Mouse (Mus musculus) liver, embryonic 12.5 days (tissue): ENCODE results near the gene Cmss1. TPM values are rescaled to one million over a fixed set of nuclear protein-coding genes. Genes with fewer than 3 reads are reported as not detected.

Experiments
- ATAC-seq: fragments of 200-750 bp; cut with Nextera tagmentation; 2 replicates; pipeline ENCODE4 v1.8.0; 2017; ENCODE audit warnings: moderate number of reproducible peaks, mild to moderate bottlenecking, moderate library complexity
- H3K27ac ChIP-seq: fragments of 300-500 bp; sonication (generic); 2 replicates; pipeline ENCODE4 v1.5.1; 2016; ENCODE audit warnings: mild to moderate bottlenecking
- H3K27me3 ChIP-seq: fragments of 300-500 bp; sonication (generic); replicated peaks from 2 replicates; pipeline ENCODE4 v1.6.1; 2016; ENCODE audit warnings: mild to moderate bottlenecking, moderate library complexity
- H3K36me3 ChIP-seq: fragments of 300-500 bp; sonication (generic); 2 replicates; pipeline ENCODE4 v1.6.1; 2016; ENCODE audit warnings: mild to moderate bottlenecking, moderate library complexity
- H3K4me1 ChIP-seq: fragments of 300-500 bp; sonication (generic); 2 replicates; pipeline ENCODE4 v1.6.1; 2016
- H3K4me2 ChIP-seq: fragments of 300-500 bp; sonication (generic); 2 replicates; pipeline ENCODE4 v1.6.1; 2016; ENCODE audit warnings: mild to moderate bottlenecking, moderate library complexity
- H3K4me3 ChIP-seq: fragments of 300-500 bp; sonication (generic); 2 replicates; pipeline ENCODE4 v1.5.1; 2016; ENCODE audit warnings: mild to moderate bottlenecking, moderate library complexity
- H3K9ac ChIP-seq: fragments of 300-500 bp; sonication (generic); 2 replicates; pipeline ENCODE4 v1.6.1; 2016; ENCODE audit warnings: mild to moderate bottlenecking, moderate library complexity
- H3K9me3 ChIP-seq: fragments of 300-500 bp; sonication (generic); replicated peaks from 2 replicates; pipeline ENCODE4 v1.6.1; 2016; ENCODE audit warnings: mild to moderate bottlenecking, moderate library complexity
- whole genome bisulfite sequencing: fragments of 180-500 bp; shearing (Covaris S2); methylation state at CpG from one replicate; pipeline ENCODE4 v1.1.7; 2016; ENCODE audit not compliant: insufficient replicate concordance; 5-methylcytosine and 5-hydroxymethylcytosine counted together
- polyA plus RNA-seq: library from polyadenylated mRNA; unstranded; fragments of >200 nt; fragmentation: Nextera tagmentation; extraction: Ambion mirVana; gene quantifications from 2 replicates; pipeline ENCODE4 v1.2.1, GENCODE M21; 2016

Cmss1 gene
- polyA plus RNA-seq, 1 experiment from 2014 or later, result 47.6 TPM

- 70% methylated on average over 1 of the region's 1 CpGs for WGBS
- no peaks in the 10 kb centered on the region for H3K9me3 ChIP-seq
- no peak for ATAC-seq
Observed at GRCm38 (mm10) chr16:57508351-57508750, 98.3 kb downstream of the Cmss1 start.

DNA sequence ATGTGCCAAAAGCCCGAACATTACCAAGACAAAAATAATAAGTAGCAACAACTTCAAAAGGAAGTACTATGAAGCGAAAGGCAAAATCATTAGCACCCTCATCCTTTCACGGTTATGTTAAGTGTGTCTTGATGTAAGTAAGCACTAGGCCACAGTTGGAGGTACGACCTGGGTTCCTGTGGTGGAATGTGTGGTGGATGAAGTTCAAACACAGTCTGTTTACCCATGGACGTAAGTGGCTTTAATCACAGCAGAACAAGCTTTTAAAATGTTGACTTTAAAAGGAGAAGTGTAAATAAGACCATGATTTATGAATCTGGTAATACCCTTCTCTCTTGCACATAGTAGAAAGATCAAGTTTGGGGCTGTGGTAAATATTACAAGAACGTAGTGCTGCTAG is 100.5 kb downstream of the Cmss1 start:
- H3K9me3 ChIP-seq, result no peaks in the 10 kb centered on the region
- 75% methylated on average over 6 of the region's 6 CpGs for WGBS
- no peak overlapping the region for H3K27ac ChIP-seq
- H3K27me3 ChIP-seq, result no peaks in the 10 kb centered on the region
- no peak overlapping the region for H3K4me2 ChIP-seq
- H3K36me3 ChIP-seq, result no peaks in the 10 kb centered on the region
- ATAC-seq, result no peak
- H3K4me1 ChIP-seq, result no peaks in the 10 kb centered on the region
- H3K4me3 ChIP-seq, result no peak overlapping the region
- H3K9ac ChIP-seq, result no peak overlapping the region

More at GRCm38 (mm10) chr16:57508351-57508750, 98.3 kb downstream of the Cmss1 start:
- no peak overlapping the region for H3K4me3 ChIP-seq
- no peaks in the 10 kb centered on the region for H3K4me1 ChIP-seq
- no peak overlapping the region for H3K4me2 ChIP-seq
- H3K27me3 ChIP-seq, result no peaks in the 10 kb centered on the region
- no peak overlapping the region for H3K27ac ChIP-seq
- no peak overlapping the region for H3K9ac ChIP-seq
- no peaks in the 10 kb centered on the region for H3K36me3 ChIP-seq

- H3K27me3 ChIP-seq, result no peaks in the 10 kb centered on the region
- H3K27ac ChIP-seq, result no peak overlapping the region
- H3K36me3 ChIP-seq, result no peaks in the 10 kb centered on the region
- H3K4me3 ChIP-seq, result no peak overlapping the region
- no peak for ATAC-seq
- 69% methylated on average over 4 of the region's 4 CpGs for WGBS
- no peak overlapping the region for H3K9ac ChIP-seq
- H3K4me2 ChIP-seq, result no peak overlapping the region
- H3K9me3 ChIP-seq, result no peaks in the 10 kb centered on the region
- no peaks in the 10 kb centered on the region for H3K4me1 ChIP-seq
Observed at GRCm38 (mm10) chr16:57504728-57505127, 101.9 kb downstream of the Cmss1 start.

DNA sequence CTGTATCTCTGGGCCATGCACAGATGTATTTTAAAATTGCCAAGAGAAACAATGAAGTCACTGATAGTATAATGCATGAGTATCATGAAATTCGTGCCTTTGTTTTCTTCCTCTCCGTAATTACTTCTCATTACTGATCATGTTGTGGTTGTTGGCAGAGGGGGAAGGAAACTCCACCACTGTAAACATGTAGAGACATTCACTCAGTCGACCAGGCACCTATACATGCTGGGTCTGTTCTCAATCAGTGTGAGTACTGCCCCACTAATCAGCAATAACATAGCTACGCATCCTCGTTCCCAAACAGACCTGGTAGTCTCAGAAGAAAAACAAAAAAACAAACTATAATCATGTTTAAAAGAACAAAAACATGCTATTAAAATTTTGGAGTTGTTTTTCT is 103.9 kb downstream of the Cmss1 start:
- no peak for ATAC-seq
- Histone ChIP-seq H3K4me3 (no peak overlapping the region), H3K9me3 (no peaks in the 10 kb centered on the region), H3K36me3 (no peaks in the 10 kb centered on the region), H3K9ac (no peak overlapping the region), H3K4me1 (no peaks in the 10 kb centered on the region), H3K4me2 (no peak overlapping the region), H3K27ac (no peak overlapping the region), H3K27me3 (no peaks in the 10 kb centered on the region)
- 47% methylated on average over 5 of the region's 5 CpGs for WGBS

DNA sequence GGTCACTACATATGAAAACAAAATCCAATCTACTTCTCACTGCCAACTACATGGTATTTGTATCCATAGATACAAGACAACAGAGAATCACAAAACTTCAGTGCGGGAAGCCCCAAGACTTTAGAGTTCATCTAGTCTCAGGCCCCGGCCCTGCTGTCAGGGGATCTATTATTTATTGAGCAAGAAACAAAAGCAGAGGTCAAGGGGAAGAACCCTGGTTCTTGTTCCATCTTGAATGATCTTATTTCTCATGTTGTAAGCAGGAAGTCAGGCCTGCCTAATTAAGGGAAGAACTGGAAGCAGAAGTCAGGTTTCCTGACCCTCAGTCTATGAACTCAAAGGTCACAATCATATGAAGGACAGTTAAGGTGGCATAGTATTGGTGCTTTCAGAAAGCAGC is 104.4 kb downstream of the Cmss1 start:
- H3K27me3 ChIP-seq, result no peaks in the 10 kb centered on the region
- H3K4me3 ChIP-seq, result no peak overlapping the region
- H3K27ac ChIP-seq, result no peak overlapping the region
- no peak overlapping the region for H3K4me2 ChIP-seq
- no peaks in the 10 kb centered on the region for H3K9me3 ChIP-seq
- no peak overlapping the region for H3K9ac ChIP-seq
- H3K4me1 ChIP-seq, result no peaks in the 10 kb centered on the region
- no peak for ATAC-seq
- no peaks in the 10 kb centered on the region for H3K36me3 ChIP-seq
- 59% methylated on average over 2 of the region's 2 CpGs for WGBS

DNA sequence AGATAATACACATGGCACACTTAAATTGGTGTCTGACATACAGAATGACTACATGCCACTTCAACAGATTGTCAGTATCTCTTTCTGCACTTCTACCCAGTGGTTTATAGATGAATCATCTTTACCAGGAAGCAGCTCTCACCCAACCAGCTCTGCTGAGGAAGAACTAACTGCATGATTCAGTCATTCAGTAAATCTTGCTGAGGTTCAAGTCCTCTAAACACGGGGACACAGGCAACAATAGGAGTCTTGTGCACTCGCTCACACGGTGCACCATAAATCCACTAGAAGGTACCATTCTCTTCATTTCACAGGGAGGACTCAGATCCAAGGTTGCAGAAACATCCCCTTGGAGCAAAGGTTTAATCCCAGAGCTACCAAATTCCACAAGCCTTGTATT is 105.8 kb downstream of the Cmss1 start:
- Histone ChIP-seq H3K9ac (no peak overlapping the region), H3K36me3 (no peaks in the 10 kb centered on the region), H3K4me1 (no peaks in the 10 kb centered on the region), H3K27me3 (no peaks in the 10 kb centered on the region), H3K4me3 (no peak overlapping the region), H3K27ac (no peak overlapping the region), H3K4me2 (no peak overlapping the region), H3K9me3 (no peaks in the 10 kb centered on the region)
- 57% methylated on average over 3 of the region's 3 CpGs for WGBS
- ATAC-seq, result no peak

GRCm38 (mm10) chr16:57496437-57497173 is 110.1 kb downstream of the Cmss1 start:
- Histone ChIP-seq H3K4me2 (no peak overlapping the region), H3K36me3 (no peaks in the 10 kb centered on the region), H3K27ac (no peak overlapping the region), H3K4me3 (no peak overlapping the region), H3K4me1 (no peaks in the 10 kb centered on the region), H3K9ac (no peak overlapping the region), H3K9me3 (no peaks in the 10 kb centered on the region), H3K27me3 (no peaks in the 10 kb centered on the region)
- WGBS, result 80% methylated on average over 10 of the region's 10 CpGs
- no peak for ATAC-seq

DNA sequence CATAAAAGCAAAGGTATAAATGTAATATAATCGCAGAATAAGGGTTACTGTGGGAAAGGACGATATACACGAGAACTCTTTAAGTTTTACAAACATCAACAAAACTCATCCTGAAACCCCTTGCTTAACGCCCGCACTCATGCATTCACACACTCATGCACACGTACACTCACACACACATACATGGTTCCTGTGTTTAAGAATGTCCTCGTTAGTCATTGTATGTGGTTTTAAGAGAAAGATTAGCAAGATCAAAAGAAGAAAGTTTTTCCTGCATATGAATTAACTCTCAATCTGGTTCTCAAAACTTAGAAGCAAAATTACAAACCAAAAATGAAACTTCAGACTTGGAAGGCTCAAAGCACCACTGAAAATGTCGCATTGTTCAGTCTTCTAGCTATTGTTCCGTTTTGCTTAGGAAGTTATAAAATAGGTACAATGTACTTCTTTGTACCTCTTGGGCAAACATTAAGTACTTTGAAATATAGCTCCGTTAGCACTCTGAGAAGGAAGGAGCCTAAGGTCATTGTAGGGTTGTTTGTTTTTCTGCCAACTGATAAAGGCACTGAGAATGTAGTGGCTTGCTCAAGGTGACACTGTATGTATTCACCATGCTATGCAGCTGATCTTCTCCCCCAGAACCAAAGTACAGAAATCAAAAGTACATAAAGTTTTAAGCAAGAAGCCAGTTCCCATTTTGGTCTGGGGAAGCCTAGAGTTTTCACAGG is 111.0 kb downstream of the Cmss1 start:
- no peak for ATAC-seq
- Histone ChIP-seq H3K4me1 (no peaks in the 10 kb centered on the region), H3K4me2 (no peak overlapping the region), H3K4me3 (no peak overlapping the region), H3K9ac (no peak overlapping the region), H3K36me3 (no peaks in the 10 kb centered on the region), H3K9me3 (no peaks in the 10 kb centered on the region), H3K27ac (no peak overlapping the region), H3K27me3 (no peaks in the 10 kb centered on the region)
- WGBS, result 74% methylated on average over 10 of the region's 10 CpGs

- 84% methylated on average over 4 of the region's 4 CpGs for WGBS
Observed at GRCm38 (mm10) chr16:57491853-57492252, 114.8 kb downstream of the Cmss1 start.

DNA sequence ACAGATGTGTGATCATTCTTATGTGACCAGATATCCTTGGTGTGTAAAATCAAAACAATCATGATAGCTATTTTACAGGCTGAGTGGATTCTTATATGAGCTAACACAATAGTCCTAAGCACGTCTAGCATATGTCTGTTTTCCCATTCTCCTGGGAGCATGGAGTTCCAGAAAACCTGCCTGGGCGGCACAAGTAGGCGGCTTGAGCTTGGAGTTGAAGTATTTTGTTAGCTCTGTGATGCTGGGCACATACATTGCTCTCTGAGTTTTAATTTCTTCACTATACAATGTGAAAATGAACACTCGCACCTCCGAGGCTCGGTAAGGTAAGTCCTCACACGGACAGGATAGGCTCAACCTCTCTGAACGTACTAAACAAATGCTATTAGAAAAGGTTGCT is 116.0 kb downstream of the Cmss1 start:
- H3K27me3 ChIP-seq, result no peaks in the 10 kb centered on the region
- H3K4me3 ChIP-seq, result no peak overlapping the region
- 73% methylated on average over 8 of the region's 8 CpGs for WGBS
- no peak for ATAC-seq
- no peak overlapping the region for H3K27ac ChIP-seq
- H3K4me2 ChIP-seq, result no peak overlapping the region
- no peaks in the 10 kb centered on the region for H3K4me1 ChIP-seq
- H3K9me3 ChIP-seq, result no peaks in the 10 kb centered on the region
- no peak overlapping the region for H3K9ac ChIP-seq
- no peaks in the 10 kb centered on the region for H3K36me3 ChIP-seq

More at GRCm38 (mm10) chr16:57491853-57492252, 114.8 kb downstream of the Cmss1 start:
- no peak overlapping the region for H3K9ac ChIP-seq
- H3K4me3 ChIP-seq, result no peak overlapping the region
- no peak overlapping the region for H3K27ac ChIP-seq
- H3K9me3 ChIP-seq, result no peaks in the 10 kb centered on the region
- H3K4me2 ChIP-seq, result no peak overlapping the region
- no peaks in the 10 kb centered on the region for H3K27me3 ChIP-seq
- no peaks in the 10 kb centered on the region for H3K4me1 ChIP-seq
- no peaks in the 10 kb centered on the region for H3K36me3 ChIP-seq
- no peak for ATAC-seq

- H3K4me2 ChIP-seq, result no peak overlapping the region
- no peak overlapping the region for H3K9ac ChIP-seq
- 0 out of 2 replicates have a peak, but pooled peaks cover 4% of the 10 kb centered on the region for H3K4me1 ChIP-seq
- no peaks in the 10 kb centered on the region for H3K9me3 ChIP-seq
- H3K27ac ChIP-seq, result no peak overlapping the region
- no peak overlapping the region for H3K4me3 ChIP-seq
- no peaks in the 10 kb centered on the region for H3K27me3 ChIP-seq
- no peaks in the 10 kb centered on the region for H3K36me3 ChIP-seq
- ATAC-seq, result no peak
Observed at GRCm38 (mm10) chr16:57488661-57489060, 118.0 kb downstream of the Cmss1 start.

GRCm38 (mm10) chr16:57486266-57486665 is 120.4 kb downstream of the Cmss1 start:
- 75% methylated on average over 5 of the region's 5 CpGs for WGBS
- H3K4me2 ChIP-seq, result no peak overlapping the region
- no peaks in the 10 kb centered on the region for H3K36me3 ChIP-seq
- H3K27ac ChIP-seq, result no peak overlapping the region
- H3K4me1 ChIP-seq, result peaks cover 8% of the 10 kb centered on the region; the same call in 1 of the 2 replicates
- H3K9ac ChIP-seq, result no peak overlapping the region
- H3K9me3 ChIP-seq, result no peaks in the 10 kb centered on the region
- H3K4me3 ChIP-seq, result no peak overlapping the region
- no peak for ATAC-seq
- no peaks in the 10 kb centered on the region for H3K27me3 ChIP-seq
